Mouse (Mus musculus) olfactory bulb, adult 2 months (tissue): Measurements from ENCODE around the gene Pgm1. TPM values are rescaled to one million over a fixed set of nuclear protein-coding genes. Genes with fewer than 3 reads are reported as not detected.

Experiments used
- H3K27ac ChIP-seq: fragments of 200-500 bp; 2 replicates; pipeline ENCODE4 v1.5.1; 2012; ENCODE audit warnings: low read depth, low read length; ENCODE audit not compliant: insufficient read depth
- H3K4me1 ChIP-seq: fragments of 200-500 bp; 2 replicates; pipeline ENCODE4 v1.6.1; 2012; ENCODE audit warnings: low read length; ENCODE audit not compliant: control insufficient read depth, insufficient read depth
- H3K4me3 ChIP-seq: fragments of 200-500 bp; 2 replicates; pipeline ENCODE4 v1.5.1; 2012; ENCODE audit warnings: mild to moderate bottlenecking, low read depth, low read length, moderate library complexity; ENCODE audit not compliant: insufficient read depth
- CTCF ChIP-seq: fragments of 200-500 bp; IDR thresholded peaks from 2 replicates; pipeline ENCODE4 v1.5.1; 2012; ENCODE audit warnings: low read depth, mild to moderate bottlenecking, low read length, moderate library complexity; ENCODE audit not compliant: insufficient read depth
- POLR2A ChIP-seq: fragments of 200-500 bp; IDR thresholded peaks from 2 replicates; pipeline ENCODE4 v1.6.1; 2012; ENCODE audit warnings: mild to moderate bottlenecking, low read depth, low read length, moderate library complexity; ENCODE audit not compliant: insufficient read depth
- WGBS: fragments of 180-500 bp; shearing (Covaris S2); methylation state at CpG from one replicate; pipeline ENCODE4 v1.1.7; 2018; 5-methylcytosine and 5-hydroxymethylcytosine counted together
- polyA plus RNA-seq: library from polyadenylated mRNA; stranded (reverse); fragments of >200 nt; gene quantifications from 2 replicates; pipeline ENCODE4 v1.2.4, GENCODE M21; 2012; ENCODE audit warnings: low replicate concordance; ENCODE audit not compliant: missing spikeins, insufficient read depth, insufficient read length

The Pgm1 gene
- polyA plus RNA-seq, 1 experiment: not detected

- Histone ChIP-seq H3K4me3 (no peak overlapping the region), H3K27ac (no peak overlapping the region), H3K4me1 (no peaks in the 10 kb centered on the region)
- WGBS: 86% methylated on average over 6 of the region's 6 CpGs
- TF ChIP-seq CTCF (no peak), POLR2A (no peak)
Observed at GRCm38 (mm10) chr4:99972886-99973285, 43.7 kb downstream of the Pgm1 start.

GRCm38 (mm10) chr4:99973931-99974330 is 44.7 kb downstream of the Pgm1 start:
- H3K27ac ChIP-seq: no peak overlapping the region
- H3K4me1 ChIP-seq: 0 out of 2 replicates have a peak, but pooled peaks cover 2% of the 10 kb centered on the region
- TF ChIP-seq CTCF: no peak
- TF ChIP-seq POLR2A: no peak
- H3K4me3 ChIP-seq: no peak overlapping the region
- 81% methylated on average over 1 of the region's 1 CpGs for WGBS

- 71% methylated on average over 5 of the region's 5 CpGs for WGBS
- H3K4me1 ChIP-seq: 0 out of 2 replicates have a peak, but pooled peaks cover 2% of the 10 kb centered on the region
- TF ChIP-seq POLR2A: no peak
- TF ChIP-seq CTCF: no peak
- H3K27ac ChIP-seq: no peak overlapping the region
- no peak overlapping the region for H3K4me3 ChIP-seq
Observed at GRCm38 (mm10) chr4:99974375-99974774, 45.2 kb downstream of the Pgm1 start.

GRCm38 (mm10) chr4:99979326-99979725 is 50.1 kb downstream of the Pgm1 start:
- H3K27ac ChIP-seq: no peak overlapping the region
- 0 out of 2 replicates have a peak, but pooled peaks cover 2% of the 10 kb centered on the region for H3K4me1 ChIP-seq
- H3K4me3 ChIP-seq: no peak overlapping the region
- no peak for TF ChIP-seq CTCF
- TF ChIP-seq POLR2A: no peak
- 57% methylated on average over 5 of the region's 5 CpGs for WGBS

- WGBS: 95% methylated on average over 2 of the region's 2 CpGs
- TF ChIP-seq POLR2A (no peak), CTCF (no peak)
- 0 out of 2 replicates have a peak, but pooled peaks cover 2% of the 10 kb centered on the region for H3K4me1 ChIP-seq
- H3K4me3 ChIP-seq: no peak overlapping the region
- H3K27ac ChIP-seq: no peak overlapping the region
Observed at GRCm38 (mm10) chr4:99981216-99981615, 52.0 kb downstream of the Pgm1 start.

GRCm38 (mm10) chr4:99983652-99984368 is 54.6 kb downstream of the Pgm1 start:
- H3K4me3 ChIP-seq: no peak overlapping the region
- 0 out of 2 replicates have a peak, but pooled peaks cover under 1% of the 10 kb centered on the region for H3K4me1 ChIP-seq
- TF ChIP-seq CTCF (no peak), POLR2A (no peak)
- WGBS: 83% methylated on average over 13 of the region's 13 CpGs
- no peak overlapping the region for H3K27ac ChIP-seq

GRCm38 (mm10) chr4:99984369-99984752 is 55.1 kb downstream of the Pgm1 start:
- no peak for TF ChIP-seq POLR2A
- TF ChIP-seq CTCF: no peak
- WGBS: 88% methylated on average over 7 of the region's 7 CpGs
- H3K27ac ChIP-seq: no peak overlapping the region

GRCm38 (mm10) chr4:99985086-99985485 is 55.9 kb downstream of the Pgm1 start:
- TF ChIP-seq CTCF (no peak), POLR2A (no peak)
- Histone ChIP-seq H3K4me1 (no peaks in the 10 kb centered on the region), H3K4me3 (no peak overlapping the region), H3K27ac (no peak overlapping the region)
- WGBS: 90% methylated on average over 7 of the region's 7 CpGs

More at GRCm38 (mm10) chr4:99984369-99984752, 55.1 kb downstream of the Pgm1 start:
- no peak overlapping the region for H3K4me3 ChIP-seq
- H3K4me1 ChIP-seq: no peaks in the 10 kb centered on the region

GRCm38 (mm10) chr4:99985631-99986030 is 56.4 kb downstream of the Pgm1 start:
- TF ChIP-seq POLR2A (no peak), CTCF (no peak)
- Histone ChIP-seq H3K4me1 (no peaks in the 10 kb centered on the region), H3K4me3 (no peak overlapping the region), H3K27ac (no peak overlapping the region)
- WGBS: 88% methylated on average over 12 of the region's 12 CpGs
